Mouse (Mus musculus): ENCODE results near the gene Slit2. TPM values are rescaled to one million over a fixed set of nuclear protein-coding genes. Genes with fewer than 3 reads are reported as not detected.

The Slit2 gene
- polyA plus RNA-seq (2016; fragmentation: Nextera tagmentation; extraction: Ambion mirVana) = 70.5 and 83.3 TPM in 2 replicates

DNA sequence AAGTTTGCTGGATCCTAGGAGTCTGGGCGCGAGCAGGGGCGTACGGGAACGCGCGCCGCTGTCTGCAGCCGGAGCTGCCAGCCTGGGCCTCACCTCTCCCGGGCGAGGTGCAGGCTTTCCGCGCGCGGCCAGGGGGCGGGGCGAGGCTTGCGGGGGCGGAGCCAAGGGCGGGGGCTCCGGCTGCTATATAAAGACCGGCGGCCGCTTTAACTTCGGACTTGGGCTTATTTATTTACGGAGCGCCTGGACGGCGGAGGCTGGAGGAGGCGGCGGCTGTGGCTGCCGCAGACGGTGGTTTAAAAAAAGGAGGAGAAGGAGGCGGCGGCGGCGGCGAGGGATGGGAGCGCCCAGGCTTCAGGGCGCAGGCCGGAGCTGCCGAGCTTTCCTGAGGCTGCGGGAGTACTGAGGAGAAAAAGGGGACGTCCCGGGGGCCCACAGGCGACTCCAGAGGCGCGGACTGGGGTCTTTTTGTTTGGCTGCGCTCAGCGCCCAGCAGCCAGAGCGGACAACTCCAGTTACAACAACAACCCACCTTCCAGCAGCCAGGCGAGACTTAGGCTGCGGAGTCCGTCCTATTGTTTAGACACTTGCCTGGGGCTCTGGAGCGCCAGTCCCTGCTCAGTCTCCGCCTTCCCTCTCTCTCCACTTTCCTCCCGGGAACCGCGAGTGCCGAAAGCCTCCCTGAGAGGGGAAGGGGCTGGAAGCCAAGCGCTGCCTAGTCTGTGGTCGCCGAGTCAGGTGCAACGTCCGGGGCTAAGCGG is at the start of gene Slit2:
TSS of gene Slit2 (plus strand) at position 198 of the 761 bp plus-strand sequence.
- WGBS = under 1% methylated on average over 66 of the region's 66 CpGs
- Histone ChIP-seq H3K4me3 (peak within 1 kb of the TSS; percentile 72), H3K4me1 (replicated peaks) (peaks cover 19% of the 10 kb centered on the region), H3K27me3 (replicated peaks) (peaks cover 6% of the 10 kb centered on the region; the same call in 1 of the 2 replicates), H3K27ac (ENCODE audit: poor library complexity, severe bottlenecking) (peak within 1 kb of the TSS; percentile 78), H3K4me2 (peak within 1 kb of the TSS; percentile 94), H3K36me3 (no peaks in the 10 kb centered on the region), H3K9ac (peak within 1 kb of the TSS; percentile 81), H3K9me3 (replicated peaks) (no peaks in the 10 kb centered on the region)
- ATAC-seq (ENCODE audit: insufficient number of reproducible peaks, low FRiP score) = peak; percentile 81

DNA sequence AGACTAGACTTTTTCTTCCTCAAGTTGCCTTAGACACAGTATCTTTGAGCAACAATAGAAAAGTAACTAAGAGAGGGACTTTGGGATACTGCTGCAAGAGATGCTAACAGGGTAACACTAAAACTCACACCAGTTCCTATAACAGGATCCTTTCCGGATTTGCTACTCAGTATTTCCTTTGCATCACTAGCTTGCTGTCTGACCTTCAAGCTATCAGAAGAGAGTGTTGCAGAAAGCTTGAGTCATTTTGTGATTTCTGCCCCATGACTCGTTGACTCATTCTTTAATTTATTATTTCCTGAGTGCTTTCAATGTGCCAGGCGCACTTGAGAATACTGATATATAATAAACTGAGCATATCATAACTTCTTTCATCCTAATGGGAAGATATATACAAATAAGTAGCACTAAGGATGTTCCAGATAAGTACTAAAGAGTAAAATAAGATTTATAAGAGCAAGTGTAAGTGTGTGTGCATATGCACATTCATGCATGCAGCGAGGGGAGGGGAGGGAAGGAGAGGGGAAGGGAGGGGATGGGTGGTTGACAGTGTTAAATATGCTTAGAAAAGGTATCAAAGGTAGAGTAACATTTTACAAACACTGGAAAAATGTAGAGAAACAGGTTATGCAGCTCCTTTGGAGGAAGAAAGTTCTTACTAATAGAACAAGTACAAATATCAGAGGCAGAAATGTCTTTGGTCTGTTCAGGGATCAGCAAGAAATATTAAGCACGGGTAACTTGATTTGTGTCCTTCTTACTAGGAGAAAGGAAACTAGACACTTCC is 44.2 kb upstream of the Slit2 start:
- H3K36me3 ChIP-seq = no peaks in the 10 kb centered on the region
- no peak for ATAC-seq (ENCODE audit: insufficient number of reproducible peaks, low FRiP score)
- H3K9ac ChIP-seq = no peak overlapping the region
- no peaks in the 10 kb centered on the region for H3K27me3 ChIP-seq (replicated peaks)
- H3K27ac ChIP-seq (ENCODE audit: poor library complexity, severe bottlenecking) = no peak overlapping the region
- no peaks in the 10 kb centered on the region for H3K9me3 ChIP-seq (replicated peaks)
- no peak overlapping the region for H3K4me3 ChIP-seq
- H3K4me1 ChIP-seq (replicated peaks) = no peaks in the 10 kb centered on the region
- WGBS = 67% methylated on average over 5 of the region's 5 CpGs
- no peak overlapping the region for H3K4me2 ChIP-seq

DNA sequence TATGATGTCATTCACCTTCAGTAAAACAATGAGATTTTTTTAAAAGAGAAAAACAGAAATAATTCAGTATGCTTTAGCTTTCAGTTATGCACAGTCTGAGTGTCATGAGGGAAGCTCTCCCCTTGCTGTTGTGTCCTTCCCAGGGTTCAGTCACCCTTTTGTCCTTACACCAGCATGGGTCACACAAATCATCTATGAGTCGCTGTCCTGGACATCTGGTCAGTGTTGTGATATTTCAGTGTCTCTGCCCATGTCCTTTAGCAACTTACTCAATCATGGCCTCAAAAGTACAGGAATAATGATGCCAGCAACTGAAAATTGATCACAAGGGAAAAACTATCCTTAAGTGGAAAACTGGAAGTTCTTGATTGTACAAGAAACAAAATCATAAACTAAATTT is 26.5 kb upstream of the Slit2 start:
- Histone ChIP-seq H3K9ac (no peak overlapping the region), H3K4me3 (no peak overlapping the region), H3K36me3 (no peaks in the 10 kb centered on the region), H3K9me3 (replicated peaks) (no peaks in the 10 kb centered on the region), H3K4me1 (replicated peaks) (no peaks in the 10 kb centered on the region), H3K27me3 (replicated peaks) (no peaks in the 10 kb centered on the region), H3K4me2 (no peak overlapping the region), H3K27ac (ENCODE audit: poor library complexity, severe bottlenecking) (no peak overlapping the region)
- 68% methylated on average over 1 of the region's 1 CpGs for WGBS
- ATAC-seq (ENCODE audit: insufficient number of reproducible peaks, low FRiP score) = no peak

DNA sequence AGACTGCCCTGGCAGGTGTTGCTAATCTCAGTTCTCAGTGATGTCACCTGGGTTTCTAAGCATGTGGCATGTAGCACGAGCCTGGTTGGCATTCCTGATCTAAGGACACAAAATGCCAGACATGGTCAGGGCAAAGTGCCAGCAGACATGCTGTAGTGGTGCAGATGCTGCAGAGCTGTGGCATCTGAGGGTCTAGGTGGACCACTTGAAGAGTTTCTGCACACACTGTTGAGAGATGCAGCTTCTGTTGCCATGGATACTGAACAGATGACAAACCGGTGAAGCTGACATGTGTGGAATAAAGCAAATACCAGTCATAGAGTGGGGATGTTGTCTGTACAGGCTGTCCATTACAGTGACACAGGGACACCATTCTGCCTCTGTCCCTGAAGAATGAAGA is 7.1 kb upstream of the Slit2 start:
- H3K9ac ChIP-seq = no peak overlapping the region
- 46% methylated on average over 2 of the region's 2 CpGs for WGBS
- H3K4me1 ChIP-seq (replicated peaks) = no peaks in the 10 kb centered on the region
- no peak overlapping the region for H3K4me2 ChIP-seq
- H3K27me3 ChIP-seq (replicated peaks) = no peaks in the 10 kb centered on the region
- H3K9me3 ChIP-seq (replicated peaks) = no peaks in the 10 kb centered on the region; the same call in 1 of the 2 replicates
- no peaks in the 10 kb centered on the region for H3K36me3 ChIP-seq
- no peak overlapping the region for H3K27ac ChIP-seq (ENCODE audit: poor library complexity, severe bottlenecking)
- no peak overlapping the region for H3K4me3 ChIP-seq
- ATAC-seq (ENCODE audit: insufficient number of reproducible peaks, low FRiP score) = no peak

DNA sequence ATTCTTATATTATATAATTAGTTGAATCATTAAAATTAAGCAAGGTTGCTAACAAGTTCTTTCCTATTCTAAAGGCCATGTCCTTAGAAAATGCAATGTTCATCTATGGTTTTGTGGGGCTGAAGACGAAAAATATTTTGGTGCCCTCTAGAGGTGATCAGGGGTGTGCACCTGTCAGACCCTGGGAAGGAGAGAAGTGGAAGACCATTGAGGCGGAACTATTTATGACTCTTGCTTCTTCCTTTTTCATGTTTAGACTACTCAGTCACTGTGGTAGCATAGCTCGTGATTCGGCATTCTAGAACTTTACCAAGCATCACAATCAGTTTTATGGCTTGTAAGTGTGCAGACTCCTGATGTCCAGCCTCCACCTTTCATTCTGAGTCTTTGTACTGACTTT is 3.6 kb upstream of the Slit2 start:
- WGBS = 31% methylated on average over 4 of the region's 4 CpGs
- Histone ChIP-seq H3K9me3 (replicated peaks) (no peaks in the 10 kb centered on the region), H3K9ac (no peak overlapping the region), H3K27me3 (replicated peaks) (no peaks in the 10 kb centered on the region), H3K4me3 (no peak overlapping the region), H3K27ac (ENCODE audit: poor library complexity, severe bottlenecking) (no peak overlapping the region), H3K36me3 (no peaks in the 10 kb centered on the region), H3K4me1 (replicated peaks) (0 out of 2 replicates have a peak, but pooled peaks cover 9% of the 10 kb centered on the region), H3K4me2 (no peak overlapping the region)
- ATAC-seq (ENCODE audit: insufficient number of reproducible peaks, low FRiP score) = no peak

DNA sequence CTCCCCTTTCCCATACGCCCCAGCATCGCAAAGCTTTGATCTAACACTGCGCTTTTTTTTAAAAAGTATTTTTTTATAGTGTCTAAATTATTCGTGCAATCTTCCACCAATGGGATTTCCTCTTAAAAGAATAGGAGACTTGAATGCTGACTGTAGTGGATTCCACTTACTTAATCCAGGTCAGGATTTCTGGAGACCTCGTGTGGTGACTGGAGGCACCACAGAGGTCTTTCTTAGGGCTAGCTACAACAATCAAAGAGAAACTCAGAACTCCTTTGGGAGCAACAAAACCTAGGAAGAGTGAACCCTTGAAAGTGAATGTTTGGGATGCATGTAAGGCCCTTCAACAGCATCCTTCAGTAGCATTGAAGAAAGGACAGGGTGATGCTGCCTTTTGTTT is 2.5 kb upstream of the Slit2 start:
- no peaks in the 10 kb centered on the region for H3K9me3 ChIP-seq (replicated peaks)
- WGBS = 28% methylated on average over 5 of the region's 5 CpGs

DNA sequence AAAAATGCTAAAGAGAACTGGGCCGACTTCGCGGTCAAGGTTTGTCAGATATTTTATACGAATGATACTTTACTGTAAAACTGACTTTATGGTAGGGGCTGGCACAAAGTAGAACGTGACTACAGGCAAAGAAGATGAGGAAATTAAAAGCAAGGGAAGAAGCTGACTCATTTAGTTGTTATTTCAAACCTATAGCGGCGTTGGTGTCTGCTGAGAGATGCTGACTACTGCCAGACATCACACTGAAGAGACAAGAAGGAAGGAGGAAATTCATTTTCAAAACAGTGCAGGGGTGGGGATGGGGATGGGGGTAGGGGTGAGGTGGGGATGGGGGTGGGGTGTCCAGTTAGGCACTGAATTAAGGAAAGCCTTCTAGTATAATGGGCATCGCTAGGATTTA is 987 bp upstream of the Slit2 start:
- Histone ChIP-seq H3K9me3 (replicated peaks) (no peaks in the 10 kb centered on the region), H3K27ac (ENCODE audit: poor library complexity, severe bottlenecking) (no peak overlapping the region), H3K4me1 (replicated peaks) (peaks cover 19% of the 10 kb centered on the region), H3K4me2 (peak overlapping the region; percentile 94), H3K27me3 (replicated peaks) (peaks cover 6% of the 10 kb centered on the region; the same call in 1 of the 2 replicates), H3K36me3 (no peaks in the 10 kb centered on the region), H3K9ac (0 out of 2 replicates have a peak overlapping the region, but pooled peaks have one; percentile 81), H3K4me3 (peak overlapping the region; percentile 72)
- no peak for ATAC-seq (ENCODE audit: insufficient number of reproducible peaks, low FRiP score)
- 54% methylated on average over 8 of the region's 8 CpGs for WGBS

More for the DNA sequence above, 2.5 kb upstream of the Slit2 start:
- Histone ChIP-seq H3K4me3 (no peak overlapping the region), H3K4me2 (no peak overlapping the region), H3K27ac (ENCODE audit: poor library complexity, severe bottlenecking) (no peak overlapping the region), H3K4me1 (replicated peaks) (peaks cover 19% of the 10 kb centered on the region), H3K27me3 (replicated peaks) (peaks cover 6% of the 10 kb centered on the region; the same call in 1 of the 2 replicates), H3K36me3 (no peaks in the 10 kb centered on the region), H3K9ac (no peak overlapping the region)
- ATAC-seq (ENCODE audit: insufficient number of reproducible peaks, low FRiP score) = no peak

DNA sequence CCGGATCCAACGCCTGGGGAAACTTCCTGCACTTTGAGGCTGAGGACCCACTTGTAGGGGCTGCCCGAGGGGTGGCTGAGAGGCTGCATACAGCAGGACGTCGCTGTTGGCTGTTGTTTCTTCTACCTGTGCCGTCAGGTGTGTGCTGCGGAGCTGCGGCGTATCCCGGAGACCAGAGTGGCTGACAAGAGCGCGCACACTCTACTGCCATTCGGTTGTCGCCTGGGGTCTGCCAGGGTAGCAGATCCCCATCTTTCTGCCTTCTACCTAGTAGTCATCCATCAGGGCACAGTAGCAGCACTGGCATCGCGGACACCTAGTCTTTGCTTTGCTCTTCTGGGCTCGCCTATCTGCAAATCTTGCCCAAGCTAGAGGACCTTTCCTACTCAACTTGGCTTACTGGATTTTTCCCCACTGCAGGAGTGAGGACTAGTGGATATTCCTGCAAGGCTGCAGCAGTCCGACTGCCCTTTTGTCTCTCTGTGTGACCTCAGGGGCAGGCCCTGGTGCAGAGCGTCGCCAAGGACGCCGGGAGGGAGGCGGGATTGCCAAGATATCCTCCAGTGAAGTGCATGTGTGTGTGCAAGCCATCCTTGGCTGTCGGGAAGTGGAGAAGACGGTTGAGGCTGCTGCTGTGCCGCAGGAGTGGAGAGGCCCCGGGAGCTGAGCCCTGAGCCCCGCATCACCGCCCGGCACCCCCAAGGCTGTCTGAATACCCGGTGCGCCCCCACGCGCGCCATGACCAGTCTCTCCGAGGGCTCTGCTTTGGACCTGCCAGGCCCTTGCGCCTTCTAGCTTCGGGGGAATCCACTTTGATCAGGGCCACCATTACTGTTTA is 1.0 kb downstream of the Slit2 start:
- Histone ChIP-seq H3K9me3 (replicated peaks) (no peaks in the 10 kb centered on the region), H3K27ac (ENCODE audit: poor library complexity, severe bottlenecking) (peak overlapping the region; percentile 78), H3K36me3 (no peaks in the 10 kb centered on the region), H3K9ac (peak overlapping the region; percentile 81), H3K4me2 (peak overlapping the region; percentile 94), H3K4me1 (replicated peaks) (peaks cover 24% of the 10 kb centered on the region), H3K27me3 (replicated peaks) (peaks cover 6% of the 10 kb centered on the region; the same call in 1 of the 2 replicates), H3K4me3 (peak overlapping the region; percentile 72)
- WGBS = under 1% methylated on average over 38 of the region's 38 CpGs
- peak; percentile 34 for ATAC-seq (ENCODE audit: insufficient number of reproducible peaks, low FRiP score)

DNA sequence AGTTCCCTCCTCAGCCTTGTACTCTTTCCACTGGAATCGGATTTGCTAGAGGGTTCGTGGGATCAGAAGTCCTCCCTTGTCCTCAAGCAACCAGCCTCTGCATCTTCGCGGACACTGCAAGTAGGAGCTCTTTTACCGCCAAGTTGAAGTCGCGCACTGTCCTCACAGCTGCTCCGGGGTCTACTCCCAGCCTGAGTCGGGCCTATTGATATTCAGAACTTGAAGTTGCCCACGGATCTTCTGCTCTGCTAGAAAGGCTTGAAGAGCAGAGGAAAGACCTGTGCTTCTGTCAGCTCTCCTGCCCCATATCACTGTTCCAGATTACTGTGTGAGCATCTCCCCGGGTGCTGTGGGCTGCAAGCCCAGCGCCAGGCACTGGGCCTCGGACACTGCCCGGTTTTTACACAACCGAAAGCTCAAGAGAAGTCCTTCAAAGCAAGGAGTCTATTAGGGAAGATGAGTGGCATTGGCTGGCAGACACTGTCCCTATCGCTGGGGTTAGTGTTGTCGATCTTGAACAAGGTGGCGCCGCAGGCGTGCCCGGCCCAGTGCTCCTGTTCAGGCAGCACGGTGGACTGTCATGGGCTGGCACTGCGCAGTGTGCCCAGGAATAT is 1.8 kb downstream of the Slit2 start:
- ATAC-seq (ENCODE audit: insufficient number of reproducible peaks, low FRiP score) = no peak
- 1% methylated on average over 23 of the region's 23 CpGs for WGBS
- Histone ChIP-seq H3K36me3 (no peaks in the 10 kb centered on the region), H3K9me3 (replicated peaks) (no peaks in the 10 kb centered on the region), H3K27me3 (replicated peaks) (peaks cover 6% of the 10 kb centered on the region; the same call in 1 of the 2 replicates), H3K4me1 (replicated peaks) (peaks cover 25% of the 10 kb centered on the region), H3K4me3 (peak overlapping the region; percentile 72), H3K27ac (ENCODE audit: poor library complexity, severe bottlenecking) (peak overlapping the region; percentile 78), H3K9ac (peak overlapping the region; percentile 81), H3K4me2 (peak overlapping the region; percentile 94)

DNA sequence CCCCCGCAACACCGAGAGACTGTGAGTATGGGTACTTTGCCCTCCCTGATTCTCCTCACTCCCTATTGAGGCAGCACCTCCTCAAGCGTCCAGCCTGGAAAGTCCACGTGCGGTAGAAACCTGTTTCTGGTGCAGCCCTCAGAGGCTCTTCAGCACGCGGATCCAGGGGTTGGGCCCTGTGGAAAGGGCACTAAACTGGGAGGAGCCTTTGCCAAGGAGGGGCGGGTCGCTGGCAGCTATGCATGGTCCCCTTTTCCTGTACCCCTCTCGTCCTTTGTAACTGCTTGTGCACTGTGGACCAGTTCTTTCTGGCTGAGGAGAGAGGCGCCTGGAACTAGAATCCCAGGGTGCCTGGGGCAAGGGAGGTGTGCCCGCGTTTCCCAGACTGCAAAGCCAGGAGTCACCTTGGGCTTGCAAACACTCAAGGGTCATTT is 2.3 kb downstream of the Slit2 start:
- Histone ChIP-seq H3K4me3 (peak overlapping the region; percentile 72), H3K36me3 (no peaks in the 10 kb centered on the region), H3K9ac (peak overlapping the region; percentile 81), H3K9me3 (replicated peaks) (no peaks in the 10 kb centered on the region), H3K27ac (ENCODE audit: poor library complexity, severe bottlenecking) (peak overlapping the region; percentile 22; the same call in 1 of the 2 replicates), H3K4me1 (replicated peaks) (peaks cover 25% of the 10 kb centered on the region), H3K4me2 (peak overlapping the region; percentile 94), H3K27me3 (replicated peaks) (peaks cover 6% of the 10 kb centered on the region; the same call in 1 of the 2 replicates)
- WGBS = under 1% methylated on average over 13 of the region's 13 CpGs
- no peak for ATAC-seq (ENCODE audit: insufficient number of reproducible peaks, low FRiP score)

Measured in heart, embryonic 12.5 days (tissue).